Mouse (Mus musculus): ENCODE measurements around the gene Hibadh.

The Hibadh gene

DNA sequence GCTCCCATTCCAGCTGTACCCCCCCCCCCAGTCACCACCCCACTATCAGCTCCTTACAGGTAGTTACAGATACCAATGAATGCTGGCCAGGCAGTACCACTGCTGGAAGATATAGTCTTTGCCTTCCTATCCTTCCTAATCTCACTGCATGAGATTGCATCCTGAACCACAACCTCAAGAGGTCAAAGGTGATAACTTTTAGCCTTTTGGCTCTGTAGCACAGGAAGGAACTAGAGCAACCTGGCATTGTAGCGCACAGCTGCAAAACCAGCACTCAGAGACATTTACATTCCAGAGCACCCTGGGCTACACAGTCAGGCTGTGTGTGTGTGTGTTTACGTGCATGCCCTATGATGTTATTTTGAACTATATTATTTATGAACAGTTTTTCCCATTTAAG is 137.2 kb downstream of the Hibadh start:
- DNase-seq (ENCODE audit: low spot score): peak; percentile 58

- DNase-seq (ENCODE audit: low spot score): no peak
Measured at GRCm38 (mm10) chr6:52501479-52501878, 138.7 kb downstream of the Hibadh start.
